25 mouse cellular contexts compared by ENCODE assay signal in genomic region chr3:143107733-143108291, GRCm38 (mm10).
DNase-seq lines count a peak whose midpoint lies in the region; ATAC-seq and TF ChIP-seq lines count a peak whose summit lies in the region.
"Had no signal": no experiment of that assay in that cellular context is flagged by ENCODE, and none has a peak within 500 bp of the region (broad histone marks: within the 10 kb centered on the region; RNA-seq: fewer than 3 reads in every experiment).

No protein-coding gene starts in this region.

- dilution Hi-C loops in CH12.LX (cut with MboI; ENCODE audit: extremely low pct_ligation_motif_present, extremely low pct_unique_long_range_greater_than_20kb, low sequenced_read_pairs), result no loop called here

- peak overlapping the region; percentile 6; the same call in 1 of the 2 replicates for H3K4me2 ChIP-seq in kidney, embryonic 15.5 days
- no peak overlapping the region for H3K4me2 ChIP-seq in lung, embryonic 14.5 days
- no peak overlapping the region for H3K4me2 ChIP-seq in CH12.LX (ENCODE audit: insufficient read depth, low read depth, poor library complexity, severe bottlenecking)
- peak overlapping the region; percentile 10; the same call in 1 of the 2 replicates for H3K4me2 ChIP-seq in limb, embryonic 13.5 days (replicated peaks)
- H3K4me2 ChIP-seq: heart, embryonic 15.5 days; midbrain, embryonic 13.5 days; neural tube, embryonic 13.5 days had no signal

- ATAC-seq in kidney, embryonic 15.5 days (replicated peaks; ENCODE audit: low FRiP score), result no peak
- 0 out of 2 replicates have a peak, but pooled peaks have one; percentile 36 for ATAC-seq in lung, embryonic 14.5 days (ENCODE audit: insufficient read depth)
- ATAC-seq in limb, embryonic 13.5 days (ENCODE audit: low FRiP score, low read depth), result no peak
- ATAC-seq in erythroblast, adult 5-6 weeks (replicated peaks; ENCODE audit: low FRiP score, poor library complexity, severe bottlenecking), result no peak
- ATAC-seq: forebrain, embryonic 14.5 days; hindbrain, embryonic 16.5 days; midbrain, embryonic 13.5 days had no signal

- WGBS in kidney, embryonic 15.5 days, result 27% methylated on average over 13 of the region's 13 CpGs
- WGBS in lung, embryonic 14.5 days, result 39% methylated on average over 13 of the region's 13 CpGs
- WGBS in limb, embryonic 13.5 days, result 52% methylated on average over 13 of the region's 13 CpGs

- H3K36me3 ChIP-seq in kidney, embryonic 15.5 days, result no peaks in the 10 kb centered on the region
- H3K36me3 ChIP-seq in lung, embryonic 14.5 days (ENCODE audit: insufficient read depth), result no peaks in the 10 kb centered on the region
- H3K36me3 ChIP-seq in CH12.LX (replicated peaks in 1 of 2; ENCODE audit: control insufficient read depth in 1 of 2, insufficient read depth in 1 of 2, low read length in 1 of 2), result no peaks in the 10 kb centered on the region
- no peaks in the 10 kb centered on the region for H3K36me3 ChIP-seq in limb, embryonic 13.5 days
- H3K36me3 ChIP-seq: heart, embryonic 10.5 days; heart, embryonic 15.5 days; midbrain, embryonic 13.5 days; neural tube, embryonic 13.5 days had no signal

- no peaks in the 10 kb centered on the region for H3K79me2 ChIP-seq in CH12.LX (replicated peaks; ENCODE audit: control insufficient read depth, extremely low read depth, insufficient read depth, poor library complexity, severe bottlenecking)

- no peak for DNase-seq in kidney, postnatal 4 days
- peak; percentile 76 for DNase-seq in lung, embryonic 14.5 days
- no peak for DNase-seq in lung, postnatal 36 days
- no peak for DNase-seq in CH12.LX (ENCODE audit: extremely low read depth)
- no peak for DNase-seq in cerebellum, adult 9-10 months
- DNase-seq: adrenal gland, postnatal 14 days; cerebellum, adult 11 months; cerebellum, adult 9-11 months; gastrocnemius, postnatal 14 days; heart, adult 11 months; kidney, adult 8-10 months; liver; thymus, postnatal 4 days had no signal

- peak overlapping the region; percentile 19; the same call in 1 of the 2 replicates for H3K27ac ChIP-seq in kidney, embryonic 15.5 days
- H3K27ac ChIP-seq in lung, embryonic 14.5 days (ENCODE audit: low read depth), result no peak overlapping the region
- H3K27ac ChIP-seq in CH12.LX (ENCODE audit: insufficient read depth, low read depth), result no peak overlapping the region
- no peak overlapping the region for H3K27ac ChIP-seq in limb, embryonic 13.5 days
- H3K27ac ChIP-seq: heart, embryonic 10.5 days; heart, embryonic 15.5 days; left cerebral cortex, adult 2 months; liver, embryonic 14.5 days; neural tube, embryonic 13.5 days had no signal

- H3K27me3 ChIP-seq in kidney, embryonic 15.5 days, result peaks cover 4% of the 10 kb centered on the region
- no peaks in the 10 kb centered on the region for H3K27me3 ChIP-seq in lung, embryonic 14.5 days (ENCODE audit: insufficient read depth, low read length)
- no peaks in the 10 kb centered on the region for H3K27me3 ChIP-seq in CH12.LX (replicated peaks)
- peaks cover 12% of the 10 kb centered on the region; the same call in 1 of the 2 replicates for H3K27me3 ChIP-seq in limb, embryonic 13.5 days
- H3K27me3 ChIP-seq: heart, embryonic 15.5 days; midbrain, embryonic 13.5 days; neural tube, embryonic 13.5 days had no signal

- no peaks in the 10 kb centered on the region for H3K9me3 ChIP-seq in kidney, embryonic 15.5 days (replicated peaks)
- no peaks in the 10 kb centered on the region for H3K9me3 ChIP-seq in lung, embryonic 14.5 days (ENCODE audit: low read depth, low read length)
- no peaks in the 10 kb centered on the region for H3K9me3 ChIP-seq in CH12.LX (replicated peaks; ENCODE audit: low read length)
- H3K9me3 ChIP-seq in limb, embryonic 13.5 days, result no peaks in the 10 kb centered on the region
- H3K9me3 ChIP-seq: heart, embryonic 10.5 days; heart, embryonic 15.5 days; megakaryocyte, embryonic 14.5 days; midbrain, embryonic 13.5 days; neural tube, embryonic 13.5 days had no signal

- TF ChIP-seq CTCF in lung, embryonic 14.5 days (IDR thresholded peaks at IDR 0.05; ENCODE audit: low read depth), result no peak
- no peak for TF ChIP-seq CTCF in CH12.LX (conservative IDR thresholded peaks at IDR 0.05 in 1 of 2, IDR thresholded peaks at IDR 0.05 in 1 of 2; ENCODE audit: low read depth in 2 of 2, low read length in 2 of 2)

- no peak overlapping the region for H3K9ac ChIP-seq in kidney, embryonic 15.5 days
- H3K9ac ChIP-seq in lung, embryonic 14.5 days, result no peak overlapping the region
- H3K9ac ChIP-seq in CH12.LX (ENCODE audit: insufficient read depth, low read depth), result no peak overlapping the region
- no peak overlapping the region for H3K9ac ChIP-seq in limb, embryonic 13.5 days
- H3K9ac ChIP-seq: heart, embryonic 15.5 days; liver, embryonic 14.5 days; midbrain, embryonic 13.5 days; neural tube, embryonic 13.5 days had no signal

- TF ChIP-seq POLR2A in CH12.LX (IDR thresholded peaks at IDR 0.05; ENCODE audit: low read depth, low read length), result no peak

- in situ Hi-C loops in CH12.LX (cut with MboI; ENCODE audit: low pct_ligation_motif_present, low pct_unique_long_range_greater_than_20kb, low sequenced_read_pairs), result no loop called here

- H3K4me3 ChIP-seq in kidney, embryonic 15.5 days (replicated peaks), result no peak overlapping the region
- H3K4me3 ChIP-seq in lung, embryonic 14.5 days (ENCODE audit: low read depth, low read length), result no peak overlapping the region
- no peak overlapping the region for H3K4me3 ChIP-seq in CH12.LX (replicated peaks in 1 of 3; ENCODE audit: low read depth in 2 of 3, low read length in 2 of 3, poor library complexity in 1 of 3)
- no peak overlapping the region for H3K4me3 ChIP-seq in limb, embryonic 13.5 days
- H3K4me3 ChIP-seq: heart, embryonic 10.5 days; heart, embryonic 15.5 days; left cerebral cortex, adult 2 months; megakaryocyte, embryonic 14.5 days; midbrain, embryonic 13.5 days; neural tube, embryonic 13.5 days had no signal

- TF ChIP-seq RAD21 in CH12.LX (IDR thresholded peaks at IDR 0.05; ENCODE audit: low read depth, low read length), result no peak

- H3K4me1 ChIP-seq in kidney, embryonic 15.5 days, result peaks cover 24% of the 10 kb centered on the region; the same call in 1 of the 2 replicates
- no peaks in the 10 kb centered on the region for H3K4me1 ChIP-seq in lung, embryonic 14.5 days (ENCODE audit: insufficient read depth)
- H3K4me1 ChIP-seq in CH12.LX (ENCODE audit: control insufficient read depth in 1 of 2, insufficient read depth in 2 of 2), result peaks cover 0 to 3% of the 10 kb centered on the region in 2 experiments; a peak in 1 of 4 replicates
- peaks cover 19% of the 10 kb centered on the region for H3K4me1 ChIP-seq in limb, embryonic 13.5 days

- TF ChIP-seq EP300 in CH12.LX (IDR thresholded peaks at IDR 0.05; ENCODE audit: low read length), result peak; percentile 35; the same call in 1 of the 2 replicates

TF ChIP-seq in CH12.LX, 34 proteins besides CTCF, POLR2A, EP300 and RAD21:
- TF ChIP-seq ETS1 (conservative IDR thresholded peaks at IDR 0.05; ENCODE audit: low read depth, low read length), result no peak
- TF ChIP-seq IRF4 (IDR thresholded peaks at IDR 0.05; ENCODE audit: low read depth, low read length), result peak; percentile 31; the same call in 1 of the 2 replicates

Comparison
In these comparisons a context has a peak if more than half of its experiments do, and no peak if none do; other contexts are left out.
1. H3K4me2 ChIP-seq: peak in kidney, embryonic 15.5 days (single experiment) and limb, embryonic 13.5 days (single experiment); none in lung, embryonic 14.5 days (single experiment) and CH12.LX (single experiment).